Mouse (Mus musculus) bone marrow macrophage, adult 2 months (primary cell): ENCODE results near the gene Psmd14.

Experiments
- CTCF ChIP-seq: IDR thresholded peaks from 2 replicates; pipeline ENCODE4 v1.5.1; 2012; ENCODE audit warnings: low read depth, mild to moderate bottlenecking, low read length, moderate library complexity
- POLR2A ChIP-seq: IDR thresholded peaks from 2 replicates; pipeline ENCODE4 v1.6.1; 2012; ENCODE audit warnings: mild to moderate bottlenecking, low read depth, low read length, borderline replicate concordance

DNA sequence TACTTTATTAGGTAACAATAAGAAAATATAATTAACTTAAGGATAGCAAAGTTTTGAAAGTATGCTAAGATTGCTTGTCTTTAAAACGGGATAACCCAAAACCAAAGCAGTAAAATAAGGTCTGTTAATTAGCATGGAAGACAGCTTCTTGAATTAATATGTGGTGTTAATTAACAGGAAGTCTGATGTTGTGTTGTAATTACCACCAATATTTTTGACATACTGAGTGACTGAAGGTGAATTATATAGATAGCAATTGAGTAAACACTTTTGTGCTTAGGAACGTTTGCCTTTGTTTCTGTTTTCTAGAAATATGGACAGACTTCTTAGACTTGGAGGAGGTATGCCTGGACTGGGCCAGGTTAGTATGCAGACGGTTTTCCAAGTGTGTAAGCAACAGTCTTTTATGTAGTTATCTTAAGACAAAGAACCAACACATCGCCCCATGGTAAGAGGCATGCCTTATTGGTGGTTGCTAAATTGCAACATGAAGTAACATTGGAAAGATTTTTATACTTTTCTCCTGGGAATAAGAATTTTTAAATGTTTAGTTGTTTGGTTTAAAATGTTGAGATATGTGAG, 11.0 kb downstream of the Psmd14 start:
- TF ChIP-seq CTCF (no peak), POLR2A (no peak)
